Mouse (Mus musculus) splenic B cell, adult 2 months (primary cell): ENCODE data around the gene Slc2a13.

ENCODE experiments used
- DNase-seq: peaks from one replicate; pipeline ENCODE4 v3.0.0-alpha.2; 2011; ENCODE audit warnings: low read depth, low spot score
- H3K27me3 ChIP-seq: 2 replicates; pipeline ENCODE4 v1.6.1; 2012; ENCODE audit warnings: mild to moderate bottlenecking, low read length, moderate library complexity, mixed read lengths; ENCODE audit not compliant: control insufficient read depth, poor library complexity, insufficient read depth, severe bottlenecking
- H3K36me3 ChIP-seq: 2 replicates; pipeline ENCODE4 v1.6.1; 2012; ENCODE audit warnings: mild to moderate bottlenecking, low read length, moderate library complexity, mixed read lengths; ENCODE audit not compliant: control insufficient read depth, poor library complexity, insufficient read depth, severe bottlenecking

The Slc2a13 gene

GRCm38 (mm10) chr15:91573111-91573538 lies at the start of gene Slc2a13:
TSS of gene Slc2a13 (minus strand) at chr15:91573261.
- Histone ChIP-seq H3K27me3 (peaks cover 1% of the 10 kb centered on the region), H3K36me3 (no peaks in the 10 kb centered on the region)
- peak; percentile 84 for DNase-seq

GRCm38 (mm10) chr15:91616016-91616415 lies 43.0 kb upstream of the Slc2a13 start:
- Histone ChIP-seq H3K27me3 (no peaks in the 10 kb centered on the region), H3K36me3 (no peaks in the 10 kb centered on the region)
- DNase-seq, result no peak

GRCm38 (mm10) chr15:91615532-91615931 lies 42.5 kb upstream of the Slc2a13 start:
- no peak for DNase-seq
- H3K27me3 ChIP-seq, result no peaks in the 10 kb centered on the region
- no peaks in the 10 kb centered on the region for H3K36me3 ChIP-seq

- no peaks in the 10 kb centered on the region for H3K36me3 ChIP-seq
- no peak for DNase-seq
- H3K27me3 ChIP-seq, result no peaks in the 10 kb centered on the region
These were observed 41.1 kb upstream of the Slc2a13 start for GRCm38 (mm10) chr15:91613981-91614665.

- no peaks in the 10 kb centered on the region for H3K27me3 ChIP-seq
- H3K36me3 ChIP-seq, result no peaks in the 10 kb centered on the region
- DNase-seq, result peak; percentile 91
These were observed 36.7 kb upstream of the Slc2a13 start for GRCm38 (mm10) chr15:91609713-91610112.

- DNase-seq, result no peak
- Histone ChIP-seq H3K27me3 (no peaks in the 10 kb centered on the region), H3K36me3 (no peaks in the 10 kb centered on the region)
These were observed 35.8 kb upstream of the Slc2a13 start for GRCm38 (mm10) chr15:91608811-91609210.

GRCm38 (mm10) chr15:91601197-91601596 lies 28.1 kb upstream of the Slc2a13 start:
- no peak for DNase-seq
- no peaks in the 10 kb centered on the region for H3K36me3 ChIP-seq
- H3K27me3 ChIP-seq, result no peaks in the 10 kb centered on the region

- no peak for DNase-seq
- Histone ChIP-seq H3K36me3 (no peaks in the 10 kb centered on the region), H3K27me3 (no peaks in the 10 kb centered on the region)
These were observed 24.2 kb upstream of the Slc2a13 start for GRCm38 (mm10) chr15:91597290-91597689.

GRCm38 (mm10) chr15:91574492-91574891 lies 1.4 kb upstream of the Slc2a13 start:
- peak; percentile 82 for DNase-seq
- Histone ChIP-seq H3K27me3 (peaks cover 1% of the 10 kb centered on the region), H3K36me3 (no peaks in the 10 kb centered on the region)

GRCm38 (mm10) chr15:91572421-91573069 lies 516 bp downstream of the Slc2a13 start:
- peak; percentile 47 for DNase-seq
- Histone ChIP-seq H3K36me3 (no peaks in the 10 kb centered on the region), H3K27me3 (peaks cover 1% of the 10 kb centered on the region)

- H3K27me3 ChIP-seq, result peaks cover 1% of the 10 kb centered on the region
- no peaks in the 10 kb centered on the region for H3K36me3 ChIP-seq
- DNase-seq, result no peak
These were observed 1.1 kb downstream of the Slc2a13 start for GRCm38 (mm10) chr15:91571981-91572380.

- no peaks in the 10 kb centered on the region; the same call in 1 of the 2 replicates for H3K27me3 ChIP-seq
- DNase-seq, result no peak
- H3K36me3 ChIP-seq, result no peaks in the 10 kb centered on the region
These were observed 6.3 kb downstream of the Slc2a13 start for GRCm38 (mm10) chr15:91566784-91567183.

- no peaks in the 10 kb centered on the region for H3K27me3 ChIP-seq
- DNase-seq, result no peak
- no peaks in the 10 kb centered on the region for H3K36me3 ChIP-seq
These were observed 7.9 kb downstream of the Slc2a13 start for GRCm38 (mm10) chr15:91565025-91565605.

- DNase-seq, result no peak
- no peaks in the 10 kb centered on the region for H3K27me3 ChIP-seq
These were observed 11.3 kb downstream of the Slc2a13 start for GRCm38 (mm10) chr15:91561728-91562127.

GRCm38 (mm10) chr15:91555336-91555736 lies 17.7 kb downstream of the Slc2a13 start:
- no peaks in the 10 kb centered on the region for H3K27me3 ChIP-seq
- H3K36me3 ChIP-seq, result no peaks in the 10 kb centered on the region
- DNase-seq, result no peak

More at GRCm38 (mm10) chr15:91561728-91562127, 11.3 kb downstream of the Slc2a13 start:
- H3K36me3 ChIP-seq, result no peaks in the 10 kb centered on the region
